Mouse (Mus musculus) CH12.LX (cell line): Measurements from ENCODE around the gene Gmcl1. TPM values are rescaled to one million over a fixed set of nuclear protein-coding genes. Genes with fewer than 3 reads are reported as not detected.

Source experiments
- DNase-seq: peaks from one replicate; pipeline ENCODE4 v3.0.0-alpha.2; 2013; ENCODE audit errors: extremely low read depth
- H3K27ac ChIP-seq: 2 replicates; pipeline ENCODE4 v1.5.1; 2012; ENCODE audit warnings: low read depth, mild to moderate bottlenecking, control low read depth, moderate library complexity; ENCODE audit not compliant: insufficient read depth
- H3K27me3 ChIP-seq: replicated peaks from 2 replicates; pipeline ENCODE3; 2012; ENCODE audit warnings: inconsistent platforms
- H3K36me3 ChIP-seq, 2 experiments: replicated peaks in 1 of 2; 2 replicates each; pipeline versions ENCODE3 to v1.6.1; 2012; ENCODE audit warnings: inconsistent platforms in 1 of 2, low read length in 1 of 2, mild to moderate bottlenecking in 1 of 2, mixed read lengths in 1 of 2, moderate library complexity in 1 of 2; ENCODE audit not compliant: control insufficient read depth in 1 of 2, insufficient read depth in 1 of 2
- H3K4me1 ChIP-seq, 2 experiments: 2 replicates each; pipeline ENCODE4 v1.6.1; 2012; ENCODE audit warnings: inconsistent platforms in 1 of 2, moderate library complexity in 1 of 2; ENCODE audit not compliant: insufficient read depth in 2 of 2, control insufficient read depth in 1 of 2
- H3K4me2 ChIP-seq: 2 replicates; pipeline ENCODE4 v1.6.1; 2012; ENCODE audit warnings: low read depth, mild to moderate bottlenecking, control low read depth; ENCODE audit not compliant: poor library complexity, insufficient read depth, severe bottlenecking
- H3K4me3 ChIP-seq, 3 experiments: fragments of 150-350 bp in 1 of 3; sonication (generic) in 1 of 3; replicated peaks in 1 of 3; 2 replicates each; pipeline versions ENCODE3 to v1.5.1; 2011 to 2012; ENCODE audit warnings: low read depth in 2 of 3, low read length in 2 of 3, mild to moderate bottlenecking in 2 of 3, moderate library complexity in 2 of 3, control low read depth in 1 of 3, improper control_type of control experiment in 1 of 3, inconsistent platforms in 1 of 3, mixed read lengths in 1 of 3; ENCODE audit not compliant: poor library complexity in 1 of 3
- H3K79me2 ChIP-seq: replicated peaks from 2 replicates; pipeline ENCODE4 v1.6.1; 2012; ENCODE audit warnings: mild to moderate bottlenecking, moderate library complexity; ENCODE audit not compliant: control insufficient read depth, poor library complexity, insufficient read depth, severe bottlenecking; ENCODE audit errors: extremely low read depth
- H3K9ac ChIP-seq: 2 replicates; pipeline ENCODE4 v1.6.1; 2012; ENCODE audit warnings: low read depth, mild to moderate bottlenecking, control low read depth, moderate library complexity; ENCODE audit not compliant: insufficient read depth
- H3K9me3 ChIP-seq: replicated peaks from 2 replicates; pipeline ENCODE3; 2012; ENCODE audit warnings: low read length, inconsistent platforms, mixed read lengths
- BHLHE40 ChIP-seq: IDR thresholded peaks from 2 replicates; pipeline ENCODE4 v1.6.1; 2011; ENCODE audit warnings: mild to moderate bottlenecking, low read depth, low read length, improper control_type of control experiment
- CHD1 ChIP-seq: IDR thresholded peaks from 2 replicates; pipeline ENCODE4 v1.6.1; 2012; ENCODE audit warnings: low read depth, low read length, improper control_type of control experiment, inconsistent platforms
- CTCF ChIP-seq, 2 experiments: IDR thresholded peaks in 1 of 2; conservative IDR thresholded peaks in 1 of 2; 2 replicates each; pipeline ENCODE4 v1.5.1; 2011 to 2012; ENCODE audit warnings: low read depth in 2 of 2, low read length in 2 of 2, improper control_type of control experiment in 1 of 2, inconsistent platforms in 1 of 2, mild to moderate bottlenecking in 1 of 2, moderate library complexity in 1 of 2
- E2F4 ChIP-seq: IDR thresholded peaks from 2 replicates; pipeline ENCODE4 v1.6.1; 2011; ENCODE audit warnings: low read depth, low read length, improper control_type of control experiment; ENCODE audit not compliant: insufficient replicate concordance
- GABPA ChIP-seq: IDR thresholded peaks from 2 replicates; pipeline ENCODE4 v1.6.1; 2012; ENCODE audit warnings: low read depth, low read length, improper control_type of control experiment, inconsistent platforms; ENCODE audit not compliant: insufficient replicate concordance
- HCFC1 ChIP-seq: IDR thresholded peaks from 2 replicates; pipeline ENCODE4 v1.6.1; 2012; ENCODE audit warnings: low read depth, mild to moderate bottlenecking, inconsistent platforms, low read length, improper control_type of control experiment
- KAT2A ChIP-seq: IDR thresholded peaks from 2 replicates; pipeline ENCODE4 v1.6.1; 2012; ENCODE audit warnings: low read length, improper control_type of control experiment, inconsistent platforms; ENCODE audit not compliant: insufficient replicate concordance
- MAFK ChIP-seq: IDR thresholded peaks from 2 replicates; pipeline ENCODE4 v1.6.1; 2011; ENCODE audit warnings: low read length, improper control_type of control experiment; ENCODE audit not compliant: insufficient replicate concordance
- MEF2A ChIP-seq: IDR thresholded peaks from 2 replicates; pipeline ENCODE4 v1.6.1; 2014; ENCODE audit warnings: low read depth, mild to moderate bottlenecking, inconsistent platforms, low read length, improper control_type of control experiment, borderline replicate concordance
- MXI1 ChIP-seq: IDR thresholded peaks from 2 replicates; pipeline ENCODE4 v1.6.1; 2011; ENCODE audit warnings: mild to moderate bottlenecking, low read depth, low read length, improper control_type of control experiment
- MYC ChIP-seq: IDR thresholded peaks from 2 replicates; pipeline ENCODE4 v1.6.1; 2011; ENCODE audit warnings: low read depth, mild to moderate bottlenecking, improper control_type of control experiment, low read length
- RAD21 ChIP-seq: IDR thresholded peaks from 2 replicates; pipeline ENCODE4 v1.6.1; 2011; ENCODE audit warnings: low read depth, mild to moderate bottlenecking, low read length, improper control_type of control experiment, moderate library complexity
- SIN3A ChIP-seq: IDR thresholded peaks from 2 replicates; pipeline ENCODE4 v1.6.1; 2012; ENCODE audit warnings: low read length, improper control_type of control experiment, inconsistent platforms
- TBP ChIP-seq: conservative IDR thresholded peaks from 2 replicates; pipeline ENCODE4 v1.6.1; 2011; ENCODE audit warnings: low read depth, low read length, improper control_type of control experiment
- UBTF ChIP-seq: IDR thresholded peaks from 2 replicates; pipeline ENCODE4 v1.6.1; 2012; ENCODE audit warnings: low read depth, mild to moderate bottlenecking, inconsistent platforms, low read length, improper control_type of control experiment, moderate library complexity
- ZKSCAN1 ChIP-seq: IDR thresholded peaks from 2 replicates; pipeline ENCODE4 v1.6.1; 2012; ENCODE audit warnings: low read depth, inconsistent platforms, low read length, improper control_type of control experiment, borderline replicate concordance
- ZMIZ1 ChIP-seq: IDR thresholded peaks from 2 replicates; pipeline ENCODE4 v1.6.1; 2012; ENCODE audit warnings: low read depth, mild to moderate bottlenecking, inconsistent platforms, low read length, improper control_type of control experiment
- dilution Hi-C: fragments of 300-500 bp; cut with MboI; formaldehyde crosslinking; loops from 2 replicates; pipeline ENCODE4 v1.14.3; 2020; ENCODE audit warnings: low sequenced_read_pairs; ENCODE audit not compliant: extremely low pct_unique_long_range_greater_than_20kb, extremely low pct_ligation_motif_present
- in situ Hi-C: fragments of 300-500 bp; cut with MboI; formaldehyde crosslinking; loops from 3 replicates; pipeline ENCODE4 v1.14.3; 2019; ENCODE audit warnings: low sequenced_read_pairs, low pct_ligation_motif_present, low pct_unique_long_range_greater_than_20kb, mixed read lengths
- polyA plus RNA-seq: library from polyadenylated mRNA; unstranded; fragments of >175 nt; gene quantifications from 2 replicates; pipeline ENCODE4 v1.2.1, GENCODE M21; 2012; ENCODE audit warnings: low read depth; ENCODE audit not compliant: insufficient read length
- total RNA-seq, 2 experiments: library from RNA; depleted of rRNA; stranded (reverse); fragments of 300-350 nt in 1 of 2; fragments of >200 nt in 1 of 2; gene quantifications; 2 replicates each; pipeline ENCODE4 v1.2.3; 2012 to 2014

Gmcl1 gene
- total and polyA plus RNA-seq, 3 experiments: 8.4 to 10.4 (median 9.9) TPM

GRCm38 (mm10) chr6:86681289-86681688 is 51.9 kb downstream of the Gmcl1 start:
- DNase-seq: no peak

GRCm38 (mm10) chr6:86678341-86678740 is 54.8 kb downstream of the Gmcl1 start:
- DNase-seq: no peak
- in situ Hi-C loops: loop anchor here (10.0 kb wide), 1 partner anchor 244 kb away; the partner anchor contains the start of gene C87436
- Histone ChIP-seq H3K79me2 (no peaks in the 10 kb centered on the region; the same call in none of the 2 replicates), H3K9ac (no peak overlapping the region), H3K27ac (no peak overlapping the region)
- dilution Hi-C loops: no loop called here
- TF ChIP-seq ZMIZ1: no peak
- TF ChIP-seq MYC: no peak
- TF ChIP-seq, all 38 proteins: peak for 0
- H3K36me3 ChIP-seq: peaks cover 54 to 92% of the 10 kb centered on the region in 2 experiments
- H3K4me3 ChIP-seq: no peak overlapping the region
- no peaks in the 10 kb centered on the region for H3K27me3 ChIP-seq
- H3K4me2 ChIP-seq: no peak overlapping the region
- H3K4me1 ChIP-seq: peaks cover 2 to 8% of the 10 kb centered on the region in 2 experiments; a peak in 3 of 4 replicates
- no peaks in the 10 kb centered on the region for H3K9me3 ChIP-seq

More at GRCm38 (mm10) chr6:86681289-86681688, 51.9 kb downstream of the Gmcl1 start:
- no peak overlapping the region for H3K4me2 ChIP-seq
- no peaks in the 10 kb centered on the region for H3K27me3 ChIP-seq
- H3K9ac ChIP-seq: no peak overlapping the region
- H3K4me3 ChIP-seq: no peak overlapping the region
- H3K4me1 ChIP-seq: peaks cover 2 to 17% of the 10 kb centered on the region in 2 experiments; a peak in 3 of 4 replicates
- dilution Hi-C loops (no loop called here), in situ Hi-C loops (no loop called here)
- H3K36me3 ChIP-seq: peaks cover 42 to 64% of the 10 kb centered on the region in 2 experiments
- H3K27ac ChIP-seq: no peak overlapping the region
- no peak for TF ChIP-seq HCFC1
- TF ChIP-seq ZKSCAN1: no peak
- TF ChIP-seq E2F4: no peak
- TF ChIP-seq KAT2A: no peak
- no peak for TF ChIP-seq ZMIZ1
- no peak for TF ChIP-seq MAFK
- no peak for TF ChIP-seq CTCF (conservative IDR thresholded peaks at IDR 0.05 in 1 of 2, IDR thresholded peaks at IDR 0.05 in 1 of 2; ENCODE audit: low read depth in 2 of 2, low read length in 2 of 2)
- TF ChIP-seq MEF2A: no peak
- TF ChIP-seq MXI1: no peak
- no peak for TF ChIP-seq TBP
- no peak for TF ChIP-seq CHD1
- TF ChIP-seq RAD21: no peak
- no peak for TF ChIP-seq GABPA
- TF ChIP-seq SIN3A: no peak
- no peak for TF ChIP-seq BHLHE40
- no peak for TF ChIP-seq UBTF
- H3K79me2 ChIP-seq: peaks cover 8% of the 10 kb centered on the region
- H3K9me3 ChIP-seq: no peaks in the 10 kb centered on the region
